In genomic region chr19:46644793-46645602, GRCm38 (mm10) we compare ENCODE assay signal across 10 mouse cellular contexts. TPM values are rescaled to one million over a fixed set of nuclear protein-coding genes. Genes with fewer than 3 reads are reported as not detected.
DNase-seq lines count a peak whose midpoint lies in the region; ATAC-seq lines count a peak whose summit lies in the region.
"Had no signal": no experiment of that assay in that cellular context is flagged by ENCODE, and none has a peak within 500 bp of the region (broad histone marks: within the 10 kb centered on the region; RNA-seq: fewer than 3 reads in every experiment).

No protein-coding gene starts in this region.

- WGBS in kidney, embryonic 14.5 days, result 13% methylated on average over 12 of the region's 12 CpGs

- H3K9me3 ChIP-seq in kidney, embryonic 14.5 days (ENCODE audit: control insufficient read depth, low read length), result no peaks in the 10 kb centered on the region

- H3K36me3 ChIP-seq in kidney, embryonic 14.5 days (ENCODE audit: control insufficient read depth, insufficient read depth, low read length), result peaks cover 16% of the 10 kb centered on the region; the same call in 1 of the 2 replicates

- no peak overlapping the region for H3K4me3 ChIP-seq in kidney, embryonic 14.5 days (ENCODE audit: low read length)

- DNase-seq in cerebellum, postnatal 14 days, result peak; percentile 34 to 41
- no peak for DNase-seq in cerebellum, adult 11-12 months
- peak; percentile 26 for DNase-seq in brain, embryonic 18.5 days (ENCODE audit: low read depth, low spot score)
- DNase-seq in heart, adult 8-10 months (ENCODE audit: low spot score), result peak; percentile 82
- DNase-seq in lung, postnatal 36 days, result peak; percentile 66
- DNase-seq in urinary bladder, postnatal 14 days (ENCODE audit: low spot score), result no peak
- DNase-seq in layer of hippocampus, postnatal 25 days (ENCODE audit: extremely low spot score in 1 of 2, low spot score in 1 of 2), result no peak

- H3K27me3 ChIP-seq in kidney, embryonic 14.5 days (ENCODE audit: control insufficient read depth, insufficient read depth, low read length), result no peaks in the 10 kb centered on the region
- H3K27me3 ChIP-seq: CH12.LX had no signal

- peaks cover 66% of the 10 kb centered on the region for H3K4me1 ChIP-seq in kidney, embryonic 14.5 days (ENCODE audit: control insufficient read depth, insufficient read depth, low read length)

- peak; percentile 39 for ATAC-seq in kidney, embryonic 14.5 days (ENCODE audit: low FRiP score, low TSS enrichment)

- peak overlapping the region; percentile 76; the same call in 1 of the 2 replicates for H3K27ac ChIP-seq in kidney, embryonic 14.5 days (ENCODE audit: low read depth, low read length)

- H3K9ac ChIP-seq in kidney, embryonic 14.5 days (ENCODE audit: low read depth, low read length), result 0 out of 2 replicates have a peak overlapping the region, but pooled peaks have one; percentile 24

- no peak overlapping the region for H3K4me2 ChIP-seq in kidney, embryonic 14.5 days (replicated peaks; ENCODE audit: low read depth, low read length)

RNA-seq across cellular contexts. Expression of gene Cyp17a1, which starts 28.0 kb away (rescaled TPM):
- not detected for total RNA-seq in heart, adult 8-10 months (2022)
- not detected in 2 replicates for polyA plus RNA-seq in kidney, embryonic 14.5 days (2014; fragmentation: Nextera tagmentation; extraction: Ambion mirVana)
- not detected for total RNA-seq in layer of hippocampus, postnatal 25 days (2021)
- total RNA-seq: CH12.LX; gastrocnemius, adult 8-10 months had no signal

RNA-seq across cellular contexts. Expression of gene Borcs7, which starts 44.7 kb away (rescaled TPM):
- total RNA-seq in heart, adult 8-10 months (2022), result 10 to 100 TPM in 1 of 4 experiments, 1 to 10 TPM in 3; 7.7 to 11.1 (median 8.6) TPM
- 19.9 and 20.1 TPM in 2 replicates for polyA plus RNA-seq in kidney, embryonic 14.5 days (2014; fragmentation: Nextera tagmentation; extraction: Ambion mirVana)
- total RNA-seq in layer of hippocampus, postnatal 25 days (2021), result 10 to 100 TPM; 20.2 to 20.6 TPM

RNA-seq across cellular contexts. Expression of gene Wbp1l, which starts 46.1 kb away (rescaled TPM):
- 10 to 100 TPM; 46.6 to 60.7 (median 56.0) TPM for total RNA-seq in heart, adult 8-10 months (2022)
- 26.2 and 46.1 TPM in 2 replicates for polyA plus RNA-seq in kidney, embryonic 14.5 days (2014; fragmentation: Nextera tagmentation; extraction: Ambion mirVana)
- total RNA-seq in layer of hippocampus, postnatal 25 days (2021), result 10 to 100 TPM; 37.8 to 37.9 TPM

Comparison
In these comparisons a context has a peak if more than half of its experiments do, and no peak if none do; other contexts are left out.
1. DNase-seq: peak in cerebellum, postnatal 14 days (2 of 2), brain, embryonic 18.5 days (single experiment), heart, adult 8-10 months (single experiment) and lung, postnatal 36 days (single experiment); none in cerebellum, adult 11-12 months (single experiment), urinary bladder, postnatal 14 days (single experiment) and layer of hippocampus, postnatal 25 days (0 of 2).